Mouse (Mus musculus): ENCODE measurements around the gene 2010109A12Rik.

Gene 2010109A12Rik

DNA sequence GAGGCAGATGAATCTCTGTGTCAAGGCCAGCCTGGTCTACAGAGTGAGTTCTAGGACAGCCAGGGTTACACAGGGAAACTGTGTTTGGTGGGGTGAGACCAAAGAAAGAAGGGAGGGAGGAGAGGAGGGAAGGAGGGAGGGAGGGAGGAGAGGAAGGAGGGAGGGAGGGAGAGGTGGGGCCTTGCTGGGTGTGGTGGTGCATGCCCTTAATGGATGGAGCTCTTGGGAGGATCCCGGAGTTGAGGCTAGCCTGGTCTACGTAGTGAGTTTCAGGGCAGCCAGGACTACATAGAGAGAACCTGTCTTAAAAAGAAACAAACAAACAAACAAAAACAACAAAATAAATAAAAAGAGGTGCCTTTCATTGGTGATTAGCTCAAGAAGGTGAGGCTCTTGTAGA is 26.5 kb downstream of the 2010109A12Rik start:
- DNase-seq = no peak

DNA sequence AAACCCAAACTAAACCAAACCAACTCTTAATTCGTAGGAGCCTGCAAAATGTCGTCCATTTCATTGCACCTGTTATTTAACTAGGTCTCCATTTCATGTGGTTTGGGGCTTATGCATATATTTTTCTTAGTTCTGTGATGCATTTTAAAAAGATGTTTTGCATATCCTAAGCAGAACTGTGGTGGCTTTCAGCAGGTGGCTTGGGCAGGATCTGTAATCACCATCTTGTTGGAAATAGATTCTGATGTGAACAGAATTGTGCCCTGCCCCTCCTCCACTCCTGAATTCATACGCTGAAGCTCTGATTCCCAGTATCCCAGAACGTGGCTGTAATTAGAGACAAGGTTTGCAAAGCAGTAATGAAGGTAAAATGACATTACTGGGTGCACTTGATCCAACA is 27.8 kb downstream of the 2010109A12Rik start:
- DNase-seq = no peak

DNA sequence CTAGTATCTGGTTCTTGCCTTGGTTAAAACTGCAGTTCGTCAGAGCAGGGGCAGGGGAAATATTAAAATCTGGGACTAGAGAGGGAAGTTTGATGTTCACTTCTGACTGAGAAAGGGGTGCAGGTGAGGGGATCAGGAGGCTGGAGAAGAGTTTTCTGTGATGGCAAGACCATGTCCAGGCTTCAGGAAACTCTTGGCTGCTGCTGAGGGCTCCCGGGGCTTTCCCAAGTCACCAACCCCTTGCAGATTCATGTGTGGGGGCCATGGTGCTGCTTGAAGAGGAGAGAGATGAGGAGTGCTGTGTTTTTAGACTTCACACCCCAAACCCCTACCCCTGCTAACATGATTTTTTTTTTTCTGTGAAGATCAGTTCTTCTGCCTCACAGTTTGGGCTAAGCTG is 28.3 kb downstream of the 2010109A12Rik start:
- no peak for DNase-seq

DNA sequence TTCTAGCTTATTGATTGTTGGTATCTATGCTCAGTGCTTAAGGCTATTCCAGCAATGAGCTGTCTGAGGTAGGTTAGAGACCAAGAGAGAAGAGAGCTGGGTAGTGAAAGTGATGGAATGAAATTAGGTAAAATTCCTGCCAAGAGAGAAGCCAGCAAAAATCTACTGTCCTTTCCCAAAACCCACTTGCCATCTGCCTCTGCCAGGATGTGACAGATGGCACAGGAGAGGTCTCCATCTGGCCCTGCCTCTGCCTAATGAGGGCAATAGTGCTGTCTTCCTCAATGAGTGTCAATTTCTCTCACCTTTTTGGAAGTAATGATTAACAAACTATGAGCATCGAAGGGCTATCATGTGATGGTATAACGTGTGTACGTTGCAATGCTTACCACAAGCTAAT is 29.6 kb downstream of the 2010109A12Rik start:
- DNase-seq = peak; percentile 5

DNA sequence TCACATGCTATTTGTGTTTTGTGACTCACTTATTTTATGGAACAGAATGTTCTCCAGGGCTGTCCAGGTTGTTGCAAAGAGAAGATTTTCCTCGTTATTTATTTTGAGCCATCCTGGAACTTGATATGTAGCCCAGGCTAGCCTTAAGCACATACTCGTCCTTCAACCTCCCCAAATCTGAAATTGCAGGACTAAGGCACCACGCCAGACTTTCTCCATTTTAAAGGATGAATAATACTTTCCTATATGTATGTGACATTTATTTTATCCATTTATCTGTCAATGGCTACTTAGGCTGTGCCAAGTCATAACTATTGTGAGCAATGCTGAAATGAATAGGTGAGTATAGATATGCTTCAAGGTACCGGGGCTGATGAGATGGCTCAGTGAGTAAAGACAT is 30.2 kb downstream of the 2010109A12Rik start:
- no peak for DNase-seq

DNA sequence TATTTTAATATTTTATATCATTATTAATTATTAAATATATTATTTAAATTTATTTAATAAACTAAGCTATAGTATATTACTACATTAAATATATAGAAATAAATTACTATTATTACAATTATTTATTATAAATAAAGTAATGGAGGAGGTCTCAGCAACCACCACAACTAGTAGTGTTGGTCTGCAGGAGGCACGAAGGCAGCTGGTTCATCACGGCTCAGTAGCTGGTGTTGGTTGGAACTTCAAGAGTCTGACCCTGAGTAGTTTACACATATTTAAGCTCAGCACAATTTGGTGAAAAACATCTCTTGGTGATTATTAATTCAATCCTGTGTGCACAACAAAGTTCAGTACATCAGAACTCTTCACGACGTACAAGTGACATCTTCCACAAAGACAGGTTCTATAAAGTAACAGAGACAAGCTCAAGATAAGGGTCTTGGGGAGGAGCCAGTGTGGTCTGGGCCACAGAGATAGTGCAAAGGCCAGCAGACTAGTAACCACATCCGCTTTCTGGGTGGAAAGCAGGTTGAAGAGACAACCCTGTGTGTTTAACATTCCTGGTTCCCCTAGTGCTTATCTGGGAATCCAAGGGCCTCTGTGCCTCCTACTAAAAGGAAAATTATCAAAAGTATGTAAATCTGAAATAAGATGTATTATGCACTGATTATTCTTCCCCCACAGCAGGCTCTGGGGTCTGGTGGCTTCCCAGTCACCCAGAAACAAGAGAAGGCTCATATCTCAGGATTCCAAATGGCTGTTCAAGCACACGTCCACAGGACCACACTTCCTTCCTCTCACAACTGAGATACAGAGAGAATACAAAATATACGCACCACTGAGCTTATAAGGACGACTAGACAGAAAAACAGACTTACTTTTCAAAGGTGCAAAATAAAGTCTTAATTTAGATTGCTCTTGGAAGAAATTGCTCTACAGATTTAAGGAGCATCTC is 33.5 kb downstream of the 2010109A12Rik start:
- no peak for DNase-seq

DNA sequence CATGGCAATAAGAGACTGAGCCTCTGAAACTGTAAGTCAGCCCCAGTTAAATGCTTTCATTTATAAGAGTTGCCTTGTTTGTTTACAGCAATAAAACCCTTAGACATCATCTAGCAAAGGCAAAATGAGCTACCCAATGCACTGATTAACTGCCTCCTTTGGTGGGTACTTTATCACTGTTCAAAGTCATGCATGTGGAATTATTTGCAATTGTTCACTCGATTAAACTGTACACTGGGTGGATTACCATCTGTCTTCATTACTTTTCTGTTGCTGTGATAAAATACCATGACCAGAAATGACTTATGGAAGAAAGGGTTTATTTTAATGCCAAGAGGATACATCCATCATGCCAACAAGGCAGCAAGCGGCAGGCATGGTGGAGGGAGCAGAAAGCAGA is 39.0 kb downstream of the 2010109A12Rik start:
- no peak for DNase-seq

DNA sequence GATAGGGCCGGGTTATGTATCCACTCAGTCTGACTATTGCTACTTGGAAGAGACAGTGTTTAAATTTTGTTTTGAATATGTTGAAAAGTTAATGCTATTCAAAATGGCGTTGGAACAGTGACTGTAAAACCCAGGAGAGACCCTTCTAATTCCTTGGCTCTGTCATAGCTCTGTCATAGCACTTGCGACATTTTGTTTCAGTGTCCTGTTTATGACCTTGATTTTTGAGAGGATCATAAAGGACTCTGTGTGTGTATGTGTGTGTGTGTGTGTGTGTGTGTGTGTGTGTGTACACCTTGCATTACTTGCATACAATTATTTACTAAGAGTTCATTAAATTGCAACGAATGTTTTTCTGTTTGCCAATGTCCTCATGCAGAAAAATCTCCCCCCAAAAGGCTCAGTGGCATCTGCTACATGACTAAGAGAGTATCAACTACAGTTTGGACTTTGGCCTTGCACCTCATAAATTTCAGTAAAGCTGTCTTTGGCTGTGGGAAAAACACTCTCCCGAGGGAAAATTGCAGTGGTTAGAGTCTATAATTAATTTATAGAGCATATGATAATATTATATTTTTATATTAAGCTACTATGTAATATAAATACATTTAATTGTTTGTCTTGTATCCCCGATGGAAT is 43.7 kb downstream of the 2010109A12Rik start:
- no peak for DNase-seq

DNA sequence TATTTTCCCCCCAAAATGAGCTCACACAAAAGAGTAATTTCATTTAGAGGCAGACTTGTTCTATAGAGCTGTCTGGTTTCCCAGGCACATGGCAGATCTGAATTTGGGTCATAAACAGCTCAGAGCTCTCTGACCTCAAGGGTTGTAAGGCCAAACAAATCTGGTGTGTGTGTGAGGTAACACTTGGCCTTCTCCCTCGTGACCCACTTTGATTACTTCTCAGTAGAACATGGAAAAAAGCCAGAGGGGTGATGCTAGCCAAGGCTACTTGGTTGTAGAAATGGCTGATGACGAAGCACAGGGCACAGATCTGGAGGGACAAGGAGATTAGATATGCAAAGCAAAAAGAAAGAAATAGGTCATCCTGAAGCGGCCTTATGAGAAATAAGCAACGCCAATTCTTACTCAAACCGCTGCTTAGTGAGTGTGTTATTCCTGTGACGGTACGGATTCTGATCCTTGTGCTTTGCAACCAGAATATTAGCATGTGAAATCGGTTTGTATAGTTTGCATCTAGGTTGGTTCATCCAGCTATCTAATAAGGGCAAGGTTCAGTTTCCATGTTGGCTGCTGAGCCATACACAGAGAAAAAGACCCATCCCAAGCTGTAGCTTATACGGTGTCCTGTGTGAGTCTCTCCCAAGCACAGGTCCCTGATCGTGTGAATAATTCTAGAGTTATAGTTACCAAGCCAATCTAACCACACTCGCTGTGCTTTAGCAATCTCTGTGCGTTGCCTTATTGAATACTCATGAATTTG is 44.9 kb downstream of the 2010109A12Rik start:
- DNase-seq = no peak

DNA sequence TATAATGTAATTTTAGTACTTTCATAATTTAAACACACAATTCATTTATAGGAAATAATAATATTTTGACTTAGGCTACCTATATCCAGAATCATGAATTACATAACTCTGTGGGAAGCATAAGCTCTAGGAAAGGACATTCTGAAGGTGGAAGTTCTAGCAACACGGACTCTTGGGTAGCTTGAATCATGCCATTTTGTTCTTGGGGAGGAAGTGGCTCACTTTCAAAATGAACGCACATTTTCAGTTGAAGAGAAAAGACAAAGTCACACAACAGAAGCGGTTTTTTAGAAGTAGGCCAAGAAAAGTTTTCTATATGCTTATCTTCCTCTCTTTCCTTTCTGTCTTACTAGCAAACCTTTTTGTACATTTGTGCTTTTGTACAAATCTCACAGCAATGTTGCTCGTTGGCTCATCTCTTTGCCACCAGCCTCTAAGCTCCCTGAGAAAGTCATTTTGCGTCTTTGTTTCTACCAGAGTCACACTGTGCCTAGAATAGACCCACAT is 49.5 kb downstream of the 2010109A12Rik start:
- no peak for DNase-seq

DNA sequence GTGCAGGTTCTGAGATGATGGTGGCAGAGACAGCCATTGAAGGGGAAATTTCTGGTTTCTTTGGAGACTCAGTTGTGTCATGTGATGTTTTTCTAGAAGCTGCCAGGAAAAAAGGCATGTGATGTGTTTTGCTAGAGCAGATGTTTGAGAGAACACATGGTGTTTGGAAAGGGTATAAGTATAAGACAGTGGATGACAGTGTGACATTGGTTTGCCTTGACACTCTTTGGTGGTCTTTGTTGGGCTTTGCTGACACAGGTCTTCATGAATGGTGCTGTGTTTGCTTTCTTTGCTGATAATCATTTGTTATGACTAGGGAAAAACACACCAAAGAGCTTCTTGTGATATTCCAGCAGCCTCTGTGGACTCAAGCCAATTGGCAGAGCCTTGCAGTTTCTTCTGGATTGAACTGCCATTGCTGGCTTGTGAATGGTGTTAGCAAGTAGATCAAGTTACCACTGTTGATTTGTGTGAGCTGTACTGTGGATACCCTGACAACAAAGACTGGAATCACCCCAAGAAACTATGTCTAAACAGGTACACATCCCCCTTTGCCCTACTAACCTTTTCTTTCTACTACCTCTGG is 50.6 kb downstream of the 2010109A12Rik start:
- DNase-seq = no peak

DNA sequence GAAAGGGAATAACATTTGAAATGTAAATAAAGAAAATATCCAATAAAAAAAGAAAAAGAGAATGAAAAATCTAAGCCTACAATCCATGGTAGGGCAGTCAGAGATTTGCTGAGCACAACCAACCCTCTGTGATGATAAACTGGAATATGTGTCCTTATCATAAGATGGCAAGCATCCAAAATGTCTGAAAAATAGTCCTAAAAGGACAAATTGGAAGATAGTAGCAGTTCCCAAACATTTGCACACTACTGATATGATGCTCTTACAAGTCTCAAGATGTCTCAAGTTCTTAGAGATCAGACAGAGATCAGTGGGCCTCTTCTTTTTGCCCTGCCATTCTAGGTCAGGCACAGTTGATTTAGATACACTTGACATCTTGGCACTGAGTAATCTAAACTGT is 53.0 kb downstream of the 2010109A12Rik start:
- no peak for DNase-seq

DNA sequence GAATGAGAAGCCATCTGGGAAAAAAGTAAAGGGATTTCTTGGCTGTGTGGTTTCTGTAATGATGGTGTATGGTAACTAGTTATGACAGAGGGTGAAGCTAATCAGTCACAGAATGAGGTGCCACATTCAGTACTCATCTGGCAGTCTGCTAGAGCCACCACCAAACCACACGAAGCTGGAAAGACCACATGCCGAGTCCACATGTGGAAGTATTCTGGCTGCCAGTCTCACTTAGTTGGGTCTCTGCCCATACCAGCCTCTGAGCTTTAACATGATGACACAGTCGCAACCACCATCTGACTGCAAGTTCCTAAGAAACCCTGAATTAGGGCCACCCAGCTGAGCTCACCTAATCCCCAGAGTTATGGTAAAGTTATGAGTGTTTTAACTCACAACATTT is 54.7 kb downstream of the 2010109A12Rik start:
- no peak for DNase-seq

DNA sequence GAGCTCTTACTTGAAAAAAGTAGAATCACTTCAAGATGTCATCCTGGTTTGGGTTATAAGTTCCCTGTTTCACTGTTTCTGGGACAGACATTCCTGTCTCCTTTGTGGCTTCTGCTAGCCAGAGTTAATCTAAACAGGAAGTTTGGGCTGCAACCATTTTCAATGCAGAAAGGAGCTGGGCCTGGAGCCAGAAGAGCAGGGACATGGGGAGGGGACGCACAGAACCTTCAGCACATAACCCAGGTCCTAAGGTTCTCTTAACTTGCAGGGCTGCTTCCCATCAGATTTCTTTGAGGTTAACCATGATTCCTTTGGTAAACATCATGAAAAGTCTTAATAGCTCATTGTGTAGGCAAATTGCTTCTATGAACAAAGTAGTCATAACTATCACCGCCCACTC is 56.4 kb downstream of the 2010109A12Rik start:
- DNase-seq = no peak

Data from right cerebral cortex, adult 18-20 months (tissue).